Mouse (Mus musculus): Measurements from ENCODE around the gene Depdc5.

Gene Depdc5

DNA sequence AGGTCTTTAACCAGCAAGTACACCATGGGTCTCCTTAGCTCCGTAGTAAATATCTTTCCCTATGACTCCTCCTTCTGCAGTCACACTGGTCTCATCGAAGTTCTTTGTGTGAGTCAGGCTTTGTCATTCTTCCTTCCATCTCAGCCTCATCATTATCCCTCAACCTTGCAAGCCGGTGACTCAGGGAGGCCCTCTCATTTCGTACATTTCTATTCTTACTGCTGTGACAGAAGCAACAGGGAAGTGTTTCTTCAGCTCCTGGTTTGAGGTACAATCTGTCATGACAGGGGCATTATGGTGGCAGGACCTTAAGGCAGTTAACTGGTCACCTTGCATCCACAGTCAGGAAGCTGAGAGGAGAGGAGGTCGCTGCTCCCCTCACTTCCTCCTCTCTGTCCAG is 139.3 kb downstream of the Depdc5 start:
- no peak for DNase-seq

DNA sequence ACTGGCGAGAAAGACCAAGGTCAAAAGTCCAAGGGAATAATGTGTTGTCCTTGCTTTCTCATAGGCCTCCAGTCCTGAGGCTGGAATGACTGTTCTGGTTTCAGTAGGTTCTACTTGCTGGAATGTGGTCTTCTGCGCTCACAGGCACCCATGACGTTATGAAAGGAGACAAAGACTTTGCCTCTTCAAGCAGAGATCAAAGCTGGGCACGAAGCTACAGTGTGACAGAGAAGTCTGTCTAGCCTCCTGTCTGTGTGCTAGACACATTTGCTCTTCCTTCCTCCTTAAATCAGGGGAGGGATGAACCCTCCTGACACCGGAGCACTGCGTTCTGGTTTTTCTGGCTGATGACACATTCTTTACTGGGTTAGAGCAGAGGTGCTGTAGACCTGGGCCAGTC is 140.0 kb downstream of the Depdc5 start:
- DNase-seq = peak; percentile 31 to 47

DNA sequence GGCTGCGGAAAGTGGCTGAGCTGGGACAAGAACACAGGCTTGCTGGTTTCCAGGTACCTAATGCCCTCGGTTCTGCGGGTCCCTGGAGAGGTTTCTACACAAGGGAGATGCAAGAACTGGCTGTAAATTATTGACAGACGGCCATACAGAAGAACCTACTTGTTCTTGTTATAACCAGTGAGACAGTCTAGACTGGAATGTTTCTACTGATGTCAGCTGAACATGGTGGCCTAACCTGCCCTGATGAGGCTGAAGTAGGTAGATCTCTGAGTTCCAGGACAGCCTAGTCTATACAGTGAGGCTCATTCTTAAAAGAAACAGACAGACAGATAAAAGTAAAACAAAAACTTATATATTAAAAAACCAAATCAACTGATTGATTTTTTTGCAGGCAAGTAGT is 140.6 kb downstream of the Depdc5 start:
- DNase-seq = peak in 1 of 2 experiments; percentile 46

DNA sequence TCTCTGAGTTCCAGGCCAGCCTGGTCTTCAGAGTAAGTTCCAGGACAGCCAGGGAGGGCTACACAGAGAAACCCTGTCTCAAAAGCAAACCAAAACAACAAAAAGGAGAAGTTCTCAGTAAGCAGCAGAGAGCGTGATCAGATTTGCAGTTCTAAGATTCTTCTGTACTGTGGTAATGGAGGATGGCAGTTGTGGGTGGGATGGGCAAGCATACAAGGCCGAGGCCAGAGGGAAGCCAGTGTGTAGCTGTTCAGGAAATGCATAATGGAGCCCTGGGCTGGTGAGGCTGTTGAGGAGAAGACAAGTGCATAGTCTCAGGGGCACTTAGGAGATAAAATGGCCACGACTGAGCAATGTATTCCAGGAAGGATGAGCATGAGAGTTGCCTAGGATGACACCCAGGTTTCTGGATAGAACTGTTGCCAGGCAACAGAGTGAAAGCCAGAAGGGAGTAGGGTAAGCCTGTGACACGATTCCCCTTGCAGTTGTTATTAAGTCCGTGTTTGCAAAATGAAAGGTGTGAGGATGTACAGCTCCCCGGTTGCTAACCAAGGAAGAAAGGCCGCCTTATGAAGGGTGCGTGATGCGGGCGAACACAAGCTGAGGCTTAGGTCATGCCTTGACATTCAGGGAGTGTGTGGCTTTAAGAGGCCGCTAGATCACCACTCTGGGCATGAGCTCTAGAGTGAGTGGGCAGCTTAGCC is 142.1 kb downstream of the Depdc5 start:
- DNase-seq = no peak

DNA sequence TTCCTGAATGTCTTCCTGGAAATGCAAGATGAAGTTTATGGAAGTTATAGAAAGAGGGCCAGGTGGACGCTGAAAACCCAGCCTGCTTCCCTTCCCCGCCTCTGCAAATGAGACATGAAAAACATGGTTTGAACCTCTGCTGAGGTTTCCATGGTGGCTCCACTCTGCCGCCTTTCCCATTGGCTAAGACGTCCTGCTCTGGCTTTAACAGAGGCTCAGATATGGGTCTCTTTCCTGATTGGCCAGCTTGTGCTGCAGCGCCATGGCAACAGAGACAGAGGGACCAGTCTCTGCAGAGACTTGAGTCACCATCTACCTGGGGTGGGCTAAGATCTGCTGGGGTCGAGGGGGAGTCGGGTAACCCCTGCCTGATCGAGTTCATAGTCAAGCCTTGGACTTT is 143.2 kb downstream of the Depdc5 start:
- no peak for DNase-seq

DNA sequence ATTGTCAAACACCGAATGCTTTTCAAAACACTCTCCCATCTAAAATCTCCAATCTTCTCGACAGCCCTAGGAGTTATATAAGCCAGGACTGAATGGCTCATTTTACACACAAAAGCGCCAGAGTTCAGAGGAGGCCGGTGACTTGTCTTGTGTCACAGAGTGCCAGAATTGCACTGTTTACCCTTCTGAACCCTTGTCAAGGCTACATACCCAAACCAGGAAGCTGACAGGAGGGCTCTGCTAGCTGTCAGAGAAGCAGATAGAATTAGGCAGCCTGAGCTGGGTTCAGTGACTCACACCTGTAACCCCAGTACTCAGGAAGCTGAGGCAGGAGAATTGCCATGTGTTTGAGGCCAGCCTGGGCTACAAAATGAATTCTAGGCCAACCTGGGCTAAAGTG is 143.9 kb downstream of the Depdc5 start:
- no peak for DNase-seq

DNA sequence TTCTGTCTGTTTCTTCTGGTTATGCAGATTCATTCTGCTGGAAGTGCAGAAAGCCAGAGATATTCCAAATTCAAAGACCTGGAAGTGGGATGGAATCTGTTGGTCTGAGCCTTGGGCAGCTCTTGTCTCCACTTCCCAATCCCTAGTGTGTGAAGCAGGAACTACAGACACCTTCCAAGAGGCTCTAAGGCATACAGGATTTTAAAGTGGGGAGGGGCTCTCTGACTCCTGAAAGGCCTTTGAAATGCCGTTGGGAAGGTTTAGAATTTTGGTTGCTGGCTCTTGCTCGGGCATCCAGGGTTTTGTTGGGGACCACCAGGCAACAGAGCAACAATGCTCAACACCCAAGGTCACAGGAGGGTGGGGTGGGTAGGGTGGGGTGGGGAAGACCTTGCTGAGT is 145.8 kb downstream of the Depdc5 start:
- DNase-seq = no peak

DNA sequence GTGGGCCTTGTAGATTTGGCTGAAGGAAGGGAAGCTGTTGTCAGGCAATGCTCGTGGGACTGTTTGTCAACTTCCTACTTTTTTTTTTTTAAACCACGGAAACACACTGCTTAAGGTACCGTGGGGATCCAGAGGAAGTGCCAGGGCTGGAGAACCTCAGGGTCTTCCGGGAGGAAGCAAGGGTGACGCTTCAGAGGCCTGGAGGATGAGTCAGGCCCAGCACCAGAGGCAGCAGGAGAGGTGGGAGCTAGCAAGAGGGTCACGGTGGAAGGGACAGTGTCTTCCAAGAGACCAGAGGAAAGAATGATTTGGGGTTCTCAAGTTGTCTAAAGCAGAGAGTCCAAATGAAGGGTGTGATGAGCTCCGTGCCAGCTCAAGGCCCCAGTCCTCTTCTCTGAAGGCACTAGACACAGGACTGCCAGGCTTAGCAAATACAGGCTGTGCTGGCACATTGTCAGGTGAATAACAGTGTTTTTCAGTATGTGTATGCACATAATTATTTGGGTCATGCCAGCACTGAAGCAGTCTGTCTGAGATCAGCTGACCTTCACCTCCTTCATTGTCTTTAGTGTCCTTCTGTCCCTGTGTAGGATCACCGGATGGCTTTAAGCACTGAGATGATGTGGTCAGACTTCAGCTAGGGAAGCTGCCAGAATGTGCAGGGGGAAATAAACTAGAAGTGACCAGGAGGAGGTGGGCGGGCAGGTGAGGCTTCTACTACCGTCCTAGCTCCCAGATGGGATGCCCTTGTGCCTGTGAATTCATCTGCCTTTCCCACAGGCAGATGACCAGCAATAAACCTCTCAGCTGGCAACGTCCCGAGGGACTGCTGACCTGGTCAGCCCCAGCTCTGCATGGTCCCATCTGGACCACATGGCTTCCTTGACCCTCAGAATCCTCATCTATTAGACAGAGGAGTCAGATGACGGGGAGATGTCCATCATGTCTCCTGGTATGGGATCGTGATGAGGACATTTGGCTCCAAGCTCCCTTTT is 146.6 kb downstream of the Depdc5 start:
- peak; percentile 33 to 50 for DNase-seq

DNA sequence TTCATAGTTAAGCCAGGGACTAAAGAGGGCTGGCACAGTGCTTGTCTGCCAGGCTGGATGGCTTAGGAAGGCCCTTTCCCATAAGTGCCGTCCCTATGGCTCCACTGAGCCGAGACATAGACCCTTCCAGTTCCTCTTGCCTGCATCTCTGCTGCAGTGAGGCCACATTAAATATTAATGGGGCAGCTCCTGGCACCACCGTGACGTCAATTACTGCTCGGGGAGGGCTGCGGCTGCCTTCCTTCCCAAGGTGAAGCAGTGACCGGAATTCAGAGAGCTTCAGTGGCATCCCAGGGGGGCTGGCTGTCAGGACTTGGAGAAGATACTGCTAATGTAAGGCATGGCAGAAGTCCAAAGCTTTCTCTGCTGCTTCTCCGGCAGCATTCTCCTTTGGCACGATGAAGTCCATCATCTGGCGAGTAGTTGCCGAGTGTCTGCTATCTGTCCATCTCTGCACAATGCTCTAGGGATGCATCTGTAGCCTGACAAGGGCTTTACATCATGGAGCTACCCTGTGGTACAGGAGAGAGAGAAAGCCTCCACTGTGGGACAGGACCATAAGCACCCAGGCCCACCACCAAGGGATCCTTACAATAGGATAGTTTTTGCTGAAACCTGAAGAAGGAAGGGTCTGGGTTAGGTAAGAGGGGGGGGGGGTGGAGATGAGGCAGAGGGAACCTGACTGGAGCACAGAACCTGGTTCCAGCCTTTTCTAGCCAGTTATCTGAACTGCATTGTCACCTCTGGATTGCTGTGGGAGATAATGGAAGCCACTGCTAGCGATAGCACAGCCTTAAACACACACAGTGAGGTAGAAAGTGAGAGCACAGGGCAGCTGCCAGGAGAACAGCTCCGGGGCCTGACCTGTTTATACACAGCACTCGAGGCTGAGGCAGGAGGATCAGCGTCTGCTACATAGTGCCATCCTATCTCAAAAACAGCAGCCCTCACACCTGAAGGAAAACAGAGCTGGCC is 147.9 kb downstream of the Depdc5 start:
- DNase-seq = peak in 1 of 2 experiments; percentile 52

DNA sequence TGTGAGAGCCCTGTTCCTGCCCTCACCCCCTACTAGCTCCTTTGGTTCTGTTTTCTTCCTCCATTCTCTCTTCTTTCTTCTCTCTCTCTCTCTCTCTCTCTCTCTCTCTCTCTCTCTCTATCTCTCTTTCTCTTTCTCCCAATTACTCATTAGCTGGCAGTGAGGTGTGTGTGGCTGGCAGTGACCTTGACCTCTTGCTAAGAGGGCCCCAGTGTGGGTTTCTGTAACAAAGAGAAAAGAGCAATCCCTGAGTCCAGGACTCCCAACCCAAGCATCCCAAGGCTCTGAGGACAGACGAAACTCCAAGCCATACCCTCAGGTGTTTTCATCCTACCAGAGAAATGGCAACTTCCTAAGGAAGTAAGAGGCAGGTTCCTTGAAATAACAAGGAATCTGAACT is 150.6 kb downstream of the Depdc5 start:
- DNase-seq = no peak

DNA sequence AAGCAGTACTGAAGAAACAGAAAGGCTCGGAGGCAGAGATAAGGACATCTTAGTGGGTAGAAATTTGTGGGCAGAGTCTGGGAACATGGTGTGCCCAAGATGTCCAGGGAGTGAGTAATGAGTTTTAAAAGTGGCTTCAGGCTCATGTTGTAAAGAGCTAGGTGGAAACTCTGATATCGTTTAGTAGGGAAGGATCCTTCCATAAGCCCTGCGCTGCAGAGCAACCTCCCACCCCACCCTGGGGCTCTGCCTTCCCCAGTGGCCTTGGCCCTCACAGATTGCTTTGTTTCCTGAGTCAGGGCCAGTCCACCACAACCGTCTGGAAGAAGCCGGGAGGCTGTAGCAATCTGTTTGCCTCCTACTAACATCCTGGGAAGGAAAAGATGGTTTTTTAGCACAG is 152.1 kb downstream of the Depdc5 start:
- no peak for DNase-seq

DNA sequence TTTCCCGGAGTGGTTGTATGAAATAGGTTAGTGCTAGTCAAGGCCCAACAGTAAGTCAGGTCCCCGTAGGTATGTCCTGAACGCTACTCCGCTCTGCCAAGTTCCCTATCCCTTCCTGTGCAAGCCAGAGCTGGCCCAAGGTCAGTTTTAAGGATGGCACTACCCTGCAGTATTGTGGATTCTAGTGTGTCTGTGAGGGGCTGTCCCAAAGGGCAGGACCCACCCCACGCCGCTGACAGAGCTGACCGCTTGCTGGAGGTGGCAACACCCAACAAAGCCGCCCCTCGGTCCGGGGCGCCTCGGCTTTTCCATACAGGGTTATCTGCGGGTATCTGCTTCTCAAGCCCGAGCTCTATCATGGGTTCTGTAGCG is 154.7 kb downstream of the Depdc5 start:
- DNase-seq = no peak

DNA sequence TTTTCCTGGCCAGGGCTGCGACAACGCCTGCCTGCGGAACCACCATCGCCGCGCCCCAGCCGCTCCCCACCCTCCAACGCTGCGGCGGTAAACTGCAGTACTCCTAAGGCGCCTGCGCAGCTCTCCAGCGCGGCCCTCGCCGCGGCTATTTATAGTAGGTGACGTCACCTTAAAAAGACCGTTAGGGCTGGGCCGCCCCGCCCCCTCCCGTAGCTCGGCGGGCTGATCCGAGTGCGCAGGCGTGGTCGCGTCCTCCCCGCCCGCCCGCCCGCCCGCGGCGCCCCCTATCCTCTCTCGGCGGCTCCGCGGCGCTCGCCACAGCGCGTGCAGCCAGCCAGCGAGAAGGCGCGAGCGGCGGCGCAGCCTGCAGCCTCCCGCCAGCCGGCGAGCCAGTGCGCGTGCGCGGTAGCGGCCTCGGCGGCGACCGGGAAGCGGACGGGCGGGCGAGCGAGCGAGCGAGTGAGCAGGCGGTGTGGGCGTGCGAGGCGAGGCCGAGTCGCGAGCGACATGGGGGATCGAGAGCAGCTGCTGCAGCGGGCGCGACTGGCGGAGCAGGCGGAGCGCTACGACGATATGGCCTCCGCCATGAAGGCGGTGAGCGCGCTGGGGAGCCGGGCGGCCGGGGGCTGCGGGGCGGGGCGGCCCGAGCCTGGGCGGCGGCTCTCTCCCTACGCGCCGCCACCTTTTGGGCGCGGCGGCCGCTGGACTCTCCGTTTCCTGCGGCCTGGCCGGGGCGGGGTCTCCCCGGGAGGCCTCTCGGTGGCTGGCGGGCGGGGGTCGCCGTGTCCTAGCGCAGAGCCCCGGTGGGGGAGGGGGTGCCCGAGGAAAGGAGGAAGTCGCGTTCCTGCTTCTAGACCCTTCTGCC is 155.3 kb downstream of the Depdc5 start, which contains the start of gene Ywhah:
Gene Ywhah (plus strand): TSS at position 256 of the 865 bp plus-strand sequence.
- peak; percentile 97 to 98 for DNase-seq

DNA sequence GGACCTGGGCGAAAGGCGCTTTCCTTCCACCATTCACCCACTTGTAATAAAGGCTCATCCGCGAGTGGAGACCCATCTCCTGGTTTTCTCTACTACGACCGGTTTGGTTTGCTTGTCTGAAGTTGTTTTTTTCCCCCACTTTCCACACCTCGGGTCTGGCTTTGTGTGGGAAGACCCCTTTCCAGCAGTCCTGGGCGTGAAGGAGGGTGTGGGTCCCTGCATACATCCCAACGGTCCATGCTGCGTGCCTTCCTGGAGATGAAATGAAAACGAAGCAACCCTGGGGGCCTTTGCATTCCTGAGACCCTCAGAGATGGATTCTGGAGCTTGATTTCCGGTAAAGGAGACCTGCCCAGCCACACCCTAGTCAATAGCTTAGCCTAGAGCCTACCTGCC is 155.9 kb downstream of the Depdc5 start:
- DNase-seq = no peak

DNA sequence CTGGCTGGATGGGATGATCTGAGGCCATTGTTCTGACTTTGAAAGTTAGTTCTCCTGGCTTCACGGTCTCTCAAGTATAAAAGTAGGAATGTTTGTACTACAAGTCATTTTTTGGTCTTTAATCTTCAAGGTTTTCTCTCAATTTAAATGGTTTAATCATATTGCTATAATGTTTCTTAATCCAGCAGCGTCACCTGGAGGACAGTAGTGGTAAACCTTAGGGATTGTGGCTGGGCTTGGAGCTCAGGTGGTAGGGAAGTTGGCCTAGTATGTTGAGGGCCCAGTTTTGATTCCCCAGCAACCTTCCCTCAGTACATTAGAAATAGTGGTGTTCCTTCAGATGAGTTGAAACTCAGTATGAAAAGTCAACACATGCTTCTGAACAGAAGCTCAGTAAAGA is 158.1 kb downstream of the Depdc5 start:
- DNase-seq = peak in 1 of 2 experiments; percentile 62

DNA sequence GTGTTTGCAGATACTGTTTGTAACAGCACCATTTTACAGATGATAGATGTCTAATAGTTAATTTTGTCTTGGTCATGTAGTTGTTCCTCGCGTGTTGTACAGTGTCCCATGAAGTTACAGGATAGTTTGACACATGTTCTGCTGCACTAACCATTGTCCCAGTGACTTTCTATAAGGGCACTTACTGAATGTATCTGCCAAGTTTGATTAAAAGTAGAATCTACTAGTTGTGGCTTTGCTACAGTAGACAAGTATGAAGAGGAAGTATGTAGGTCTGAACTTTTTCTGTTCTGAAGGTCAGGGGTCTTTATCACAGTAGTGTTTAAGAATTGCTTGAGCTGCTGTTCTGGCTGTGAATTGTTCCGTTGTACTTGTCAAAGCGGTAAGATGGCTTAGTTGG is 159.8 kb downstream of the Depdc5 start:
- DNase-seq = no peak

DNA sequence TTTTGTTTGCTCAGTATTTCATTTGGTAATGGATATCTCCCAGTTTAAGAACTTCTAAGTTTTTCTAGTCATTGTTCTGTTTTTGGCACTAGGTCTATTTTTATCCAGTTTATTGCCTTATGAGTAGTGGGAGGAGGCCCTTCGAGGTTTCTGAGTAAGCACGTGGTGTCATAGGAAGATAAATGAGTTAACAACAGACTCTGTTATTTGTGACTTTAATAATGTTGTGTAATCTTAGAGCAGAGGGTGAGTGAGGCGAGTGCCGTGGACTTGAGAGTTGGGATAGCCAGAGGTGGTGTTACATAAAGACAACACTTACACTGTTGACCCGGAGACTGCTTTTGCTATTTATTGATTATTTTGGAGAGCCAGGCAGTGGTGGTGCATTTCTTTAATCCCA is 161.0 kb downstream of the Depdc5 start:
- DNase-seq = peak in 1 of 2 experiments; percentile 35

DNA sequence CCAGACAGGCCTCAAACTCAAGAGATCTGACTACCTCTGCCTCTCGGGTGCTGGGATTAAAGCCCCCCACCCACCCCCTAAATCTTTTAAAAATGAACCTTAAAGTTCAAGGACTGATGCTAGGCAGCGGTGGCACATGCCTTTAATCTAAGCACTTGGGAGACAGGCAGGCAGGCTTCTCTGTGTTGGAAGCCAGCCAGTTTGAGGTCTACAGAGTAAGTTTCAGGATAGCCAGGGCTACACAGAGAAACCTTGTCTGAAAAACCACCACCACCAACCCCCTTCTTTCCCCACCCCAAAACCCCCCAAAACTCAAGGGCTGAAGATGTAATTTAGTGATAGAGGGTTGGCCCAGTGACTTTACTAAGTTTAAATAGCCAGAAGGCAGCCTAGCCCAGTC is 165.2 kb downstream of the Depdc5 start:
- no peak for DNase-seq

DNA sequence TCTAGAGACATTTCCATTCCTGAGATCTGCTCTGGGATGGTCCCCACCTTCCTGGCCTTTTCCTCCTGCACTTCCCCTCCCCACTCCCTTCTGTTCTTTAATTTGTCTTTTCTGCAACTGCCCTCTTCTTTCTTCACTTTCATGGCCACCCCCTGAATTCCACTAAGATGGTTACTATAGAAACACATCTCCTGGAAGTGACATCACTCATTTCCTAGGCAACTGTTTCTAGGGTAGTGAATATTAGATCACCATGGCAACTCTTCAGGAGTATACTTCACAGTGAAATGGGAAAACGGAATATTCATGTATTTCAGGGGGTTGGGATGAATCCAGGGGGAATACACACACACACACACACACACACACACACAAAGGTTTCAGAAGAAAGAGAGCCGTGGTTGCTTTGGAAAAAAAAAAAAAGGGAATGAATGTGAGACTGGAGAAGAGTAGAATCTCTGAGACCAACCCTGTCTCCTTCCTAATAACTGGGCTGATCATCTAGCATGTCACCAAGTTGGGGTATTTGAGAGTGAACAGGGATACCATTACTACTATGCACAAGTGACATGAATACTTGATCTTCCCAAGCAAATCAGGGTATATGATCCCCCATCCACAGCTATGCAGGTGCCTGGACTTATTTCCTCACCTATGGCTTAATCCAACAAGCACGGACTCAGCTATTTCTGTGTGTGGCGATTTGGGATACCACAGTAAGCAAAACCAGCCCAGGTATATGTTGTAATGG is 167.1 kb downstream of the Depdc5 start:
- DNase-seq = no peak

DNA sequence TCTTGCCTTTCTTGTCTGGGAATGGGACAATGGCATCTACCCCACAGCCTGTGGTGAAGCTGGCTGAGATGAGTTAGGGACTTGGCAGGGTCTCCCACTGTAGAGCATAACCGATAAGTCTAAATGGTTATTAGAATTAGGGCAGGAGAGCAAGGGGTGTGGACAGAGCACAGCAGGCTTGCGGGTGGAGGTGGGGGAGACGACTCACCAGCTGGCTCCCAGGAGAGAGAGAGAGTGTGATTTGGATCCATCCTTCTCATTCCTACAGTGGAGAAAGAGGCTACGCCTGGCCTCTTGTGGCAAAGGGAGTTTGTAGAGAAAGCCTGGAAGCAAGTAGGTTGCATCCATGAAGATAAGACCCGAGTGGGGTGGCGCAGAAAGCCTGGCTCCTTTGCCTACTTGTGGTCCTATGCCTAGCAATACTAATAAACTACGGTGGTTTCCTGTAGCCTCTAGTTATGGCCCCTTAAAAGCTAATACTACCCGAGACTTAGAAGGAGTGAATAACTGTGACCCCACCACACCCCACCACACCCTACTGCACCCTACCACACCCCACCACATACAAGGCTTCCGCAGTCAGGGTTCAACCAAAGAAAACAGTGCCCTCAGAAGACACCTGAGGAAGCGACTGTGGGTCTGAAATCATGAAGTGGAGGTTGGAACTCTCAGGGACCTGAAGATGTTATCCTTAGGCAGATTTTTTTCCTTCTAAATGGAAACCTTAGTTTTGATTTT is 168.7 kb downstream of the Depdc5 start:
- no peak for DNase-seq

All from kidney, postnatal 36 days (tissue).